Mouse (Mus musculus) MEL (cell line): ENCODE measurements around the gene Svbp. TPM values are rescaled to one million over a fixed set of nuclear protein-coding genes. Genes with fewer than 3 reads are reported as not detected.

ENCODE experiments used
- DNase-seq: peaks from one replicate; pipeline ENCODE4 v3.0.0; 2011; ENCODE audit warnings: low read depth, low spot score
- H3K27ac ChIP-seq: 2 replicates; pipeline ENCODE4 v1.5.1; 2012; ENCODE audit warnings: low read depth, mild to moderate bottlenecking, control low read depth, low read length, moderate library complexity; ENCODE audit not compliant: control insufficient read depth
- H3K27me3 ChIP-seq, 2 experiments: fragments of 150-350 bp in 1 of 2; sonication (generic) in 1 of 2; 2 replicates each; pipeline ENCODE4 v1.6.1; 2012; ENCODE audit warnings: low read length in 2 of 2, mild to moderate bottlenecking in 2 of 2, improper control_type of control experiment in 1 of 2, moderate library complexity in 1 of 2; ENCODE audit not compliant: insufficient read depth in 2 of 2, control insufficient read depth in 1 of 2
- H3K36me3 ChIP-seq, 2 experiments: 2 replicates each; pipeline ENCODE4 v1.6.1; 2012 to 2014; ENCODE audit warnings: low read length in 2 of 2, improper control_type of control experiment in 1 of 2, inconsistent platforms in 1 of 2, mild to moderate bottlenecking in 1 of 2; ENCODE audit not compliant: insufficient read depth in 2 of 2, control insufficient read depth in 1 of 2
- H3K4me1 ChIP-seq, 2 experiments: fragments of 150-350 bp in 1 of 2; sonication (generic) in 1 of 2; 2 replicates each; pipeline ENCODE4 v1.6.1; 2012; ENCODE audit warnings: low read length in 2 of 2, improper control_type of control experiment in 1 of 2, mild to moderate bottlenecking in 1 of 2; ENCODE audit not compliant: insufficient read depth in 2 of 2, control insufficient read depth in 1 of 2
- H3K4me3 ChIP-seq, 2 experiments: fragments of 150-350 bp in 1 of 2; sonication (generic) in 1 of 2; 2 replicates each; pipeline ENCODE4 v1.5.1; 2012; ENCODE audit warnings: low read depth in 2 of 2, low read length in 2 of 2, mild to moderate bottlenecking in 2 of 2, moderate library complexity in 2 of 2, control low read depth in 1 of 2, improper control_type of control experiment in 1 of 2; ENCODE audit not compliant: control insufficient read depth in 1 of 2, insufficient read depth in 1 of 2
- H3K79me2 ChIP-seq: 2 replicates; pipeline ENCODE4 v1.6.1; 2012; ENCODE audit warnings: mild to moderate bottlenecking, low read length, moderate library complexity; ENCODE audit not compliant: control insufficient read depth, poor library complexity, insufficient read depth
- H3K9ac ChIP-seq: 2 replicates; pipeline ENCODE4 v1.6.1; 2012; ENCODE audit warnings: low read depth, mild to moderate bottlenecking, control low read depth, low read length, moderate library complexity; ENCODE audit not compliant: control insufficient read depth, poor library complexity, severe bottlenecking
- H3K9me3 ChIP-seq: fragments of 150-350 bp; sonication (generic); replicated peaks from 2 replicates; pipeline ENCODE4 v1.6.1; 2012; ENCODE audit warnings: mild to moderate bottlenecking, low read length, improper control_type of control experiment, moderate library complexity; ENCODE audit not compliant: insufficient read depth
- BHLHE40 ChIP-seq: IDR thresholded peaks from 2 replicates; pipeline ENCODE4 v1.6.1; 2012; ENCODE audit warnings: low read depth, mild to moderate bottlenecking, inconsistent platforms, low read length, improper control_type of control experiment, borderline replicate concordance
- CHD1 ChIP-seq: IDR thresholded peaks from 2 replicates; pipeline ENCODE4 v1.6.1; 2012; ENCODE audit warnings: low read depth, mild to moderate bottlenecking, inconsistent platforms, low read length, improper control_type of control experiment
- CHD2 ChIP-seq: IDR thresholded peaks from 2 replicates; pipeline ENCODE4 v1.6.1; 2011; ENCODE audit warnings: low read length, improper control_type of control experiment
- E2F4 ChIP-seq: IDR thresholded peaks from 2 replicates; pipeline ENCODE4 v1.6.1; 2011; ENCODE audit warnings: low read depth, low read length, improper control_type of control experiment, borderline replicate concordance
- ELF1 ChIP-seq: IDR thresholded peaks from 2 replicates; pipeline ENCODE4 v1.6.1; 2014; ENCODE audit warnings: low read depth, mild to moderate bottlenecking, inconsistent platforms, low read length, improper control_type of control experiment, moderate library complexity
- EP300 ChIP-seq, 2 experiments: IDR thresholded peaks; 2 replicates each; pipeline ENCODE4 v1.6.1; 2011; ENCODE audit warnings: improper control_type of control experiment in 2 of 2, low read length in 2 of 2, low read depth in 1 of 2, mild to moderate bottlenecking in 1 of 2
- ETS1 ChIP-seq: IDR thresholded peaks from 2 replicates; pipeline ENCODE4 v1.6.1; 2012; ENCODE audit warnings: low read depth, mild to moderate bottlenecking, inconsistent platforms, low read length, improper control_type of control experiment, moderate library complexity
- GABPA ChIP-seq: IDR thresholded peaks from 2 replicates; pipeline ENCODE4 v1.6.1; 2012; ENCODE audit warnings: low read depth, mild to moderate bottlenecking, inconsistent platforms, low read length, improper control_type of control experiment, moderate library complexity
- GATA1 ChIP-seq: IDR thresholded peaks from 2 replicates; pipeline ENCODE4 v1.6.1; 2011; ENCODE audit warnings: low read depth, low read length, improper control_type of control experiment
- HCFC1 ChIP-seq: IDR thresholded peaks from 2 replicates; pipeline ENCODE4 v1.6.1; 2012; ENCODE audit warnings: low read depth, mild to moderate bottlenecking, inconsistent platforms, low read length, improper control_type of control experiment, moderate library complexity
- JUND ChIP-seq: IDR thresholded peaks from 2 replicates; pipeline ENCODE4 v1.6.1; 2011; ENCODE audit warnings: low read depth, mild to moderate bottlenecking, improper control_type of control experiment, low read length
- KAT2A ChIP-seq: conservative IDR thresholded peaks from 2 replicates; pipeline ENCODE4 v1.6.1; 2012; ENCODE audit warnings: low read depth, low read length, improper control_type of control experiment, inconsistent platforms
- MAX ChIP-seq: IDR thresholded peaks from 2 replicates; pipeline ENCODE4 v1.6.1; 2011; ENCODE audit warnings: low read length, improper control_type of control experiment
- MAZ ChIP-seq: IDR thresholded peaks from 2 replicates; pipeline ENCODE4 v1.6.1; 2012; ENCODE audit warnings: low read depth, mild to moderate bottlenecking, inconsistent platforms, low read length, improper control_type of control experiment
- MEF2A ChIP-seq: IDR thresholded peaks from 2 replicates; pipeline ENCODE4 v1.6.1; 2014; ENCODE audit warnings: low read depth, mild to moderate bottlenecking, inconsistent platforms, low read length, improper control_type of control experiment; ENCODE audit not compliant: poor library complexity, insufficient replicate concordance, severe bottlenecking; ENCODE audit errors: extremely low read depth
- MXI1 ChIP-seq: IDR thresholded peaks from 2 replicates; pipeline ENCODE4 v1.6.1; 2011; ENCODE audit warnings: mild to moderate bottlenecking, low read depth, low read length, improper control_type of control experiment
- MYB ChIP-seq: IDR thresholded peaks from 2 replicates; pipeline ENCODE4 v1.6.1; 2011; ENCODE audit warnings: mild to moderate bottlenecking, low read depth, low read length, improper control_type of control experiment
- MYC ChIP-seq: IDR thresholded peaks from 2 replicates; pipeline ENCODE4 v1.6.1; 2011; ENCODE audit warnings: low read depth, mild to moderate bottlenecking, low read length, improper control_type of control experiment, moderate library complexity
- NELFE ChIP-seq: IDR thresholded peaks from 2 replicates; pipeline ENCODE4 v1.6.1; 2011; ENCODE audit warnings: low read depth, low read length, improper control_type of control experiment
- NRF1 ChIP-seq: IDR thresholded peaks from 2 replicates; pipeline ENCODE4 v1.6.1; 2014; ENCODE audit warnings: low read depth, mild to moderate bottlenecking, inconsistent platforms, low read length, improper control_type of control experiment, moderate library complexity; ENCODE audit not compliant: poor library complexity, insufficient read depth, severe bottlenecking
- POLR2A ChIP-seq, 2 experiments: IDR thresholded peaks; 2 replicates each; pipeline ENCODE4 v1.6.1; 2011 to 2012; ENCODE audit warnings: low read length in 2 of 2, mild to moderate bottlenecking in 2 of 2, control low read depth in 1 of 2, improper control_type of control experiment in 1 of 2, low read depth in 1 of 2, moderate library complexity in 1 of 2; ENCODE audit not compliant: control insufficient read depth in 1 of 2, insufficient read depth in 1 of 2, poor library complexity in 1 of 2
- POLR2AphosphoS2 ChIP-seq: IDR thresholded peaks from 2 replicates; pipeline ENCODE4 v1.6.1; 2011; ENCODE audit warnings: low read length, improper control_type of control experiment
- POLR2AphosphoS5 ChIP-seq: IDR thresholded peaks from 2 replicates; pipeline ENCODE4 v1.6.1; 2012; ENCODE audit warnings: low read depth, borderline replicate concordance, mild to moderate bottlenecking, inconsistent platforms, low read length, moderate library complexity, mixed read lengths
- RAD21 ChIP-seq: IDR thresholded peaks from 2 replicates; pipeline ENCODE4 v1.6.1; 2011; ENCODE audit warnings: mild to moderate bottlenecking, low read depth, low read length, improper control_type of control experiment
- RCOR1 ChIP-seq: IDR thresholded peaks from 2 replicates; pipeline ENCODE4 v1.6.1; 2012; ENCODE audit warnings: low read depth, mild to moderate bottlenecking, inconsistent platforms, low read length, improper control_type of control experiment
- SIN3A ChIP-seq: IDR thresholded peaks from 2 replicates; pipeline ENCODE4 v1.6.1; 2012; ENCODE audit warnings: low read length, improper control_type of control experiment, inconsistent platforms
- SMC3 ChIP-seq: IDR thresholded peaks from 2 replicates; pipeline ENCODE4 v1.6.1; 2011; ENCODE audit warnings: low read depth, low read length, improper control_type of control experiment
- TAL1 ChIP-seq: IDR thresholded peaks from 2 replicates; pipeline ENCODE4 v1.6.1; 2012; ENCODE audit warnings: mild to moderate bottlenecking, inconsistent platforms, low read length, moderate library complexity, mixed read lengths
- TBP ChIP-seq: IDR thresholded peaks from 2 replicates; pipeline ENCODE4 v1.8.0; 2011; ENCODE audit warnings: low read depth, low read length, improper control_type of control experiment
- TCF12 ChIP-seq: IDR thresholded peaks from 2 replicates; pipeline ENCODE4 v1.6.1; 2014; ENCODE audit warnings: low read depth, mild to moderate bottlenecking, inconsistent platforms, low read length, improper control_type of control experiment, moderate library complexity
- UBTF ChIP-seq: IDR thresholded peaks from 2 replicates; pipeline ENCODE4 v1.6.1; 2012; ENCODE audit warnings: low read depth, mild to moderate bottlenecking, inconsistent platforms, low read length, improper control_type of control experiment, moderate library complexity, borderline replicate concordance; ENCODE audit not compliant: insufficient read depth
- USF1 ChIP-seq: IDR thresholded peaks from 2 replicates; pipeline ENCODE4 v1.6.1; 2014; ENCODE audit warnings: low read depth, mild to moderate bottlenecking, inconsistent platforms, low read length, improper control_type of control experiment, moderate library complexity
- USF2 ChIP-seq, 2 experiments: IDR thresholded peaks; 2 replicates each; pipeline ENCODE4 v1.6.1; 2011 to 2012; ENCODE audit warnings: improper control_type of control experiment in 2 of 2, low read length in 2 of 2, borderline replicate concordance in 1 of 2, inconsistent platforms in 1 of 2, low read depth in 1 of 2, mild to moderate bottlenecking in 1 of 2; ENCODE audit not compliant: insufficient read depth in 1 of 2
- ZC3H11A ChIP-seq: IDR thresholded peaks from 2 replicates; pipeline ENCODE4 v1.6.1; 2012; ENCODE audit warnings: low read depth, mild to moderate bottlenecking, inconsistent platforms, low read length, improper control_type of control experiment
- ZKSCAN1 ChIP-seq: IDR thresholded peaks from 2 replicates; pipeline ENCODE4 v1.6.1; 2012; ENCODE audit warnings: low read depth, mild to moderate bottlenecking, inconsistent platforms, low read length, improper control_type of control experiment, moderate library complexity
- ZMIZ1 ChIP-seq: IDR thresholded peaks from 2 replicates; pipeline ENCODE4 v1.6.1; 2012; ENCODE audit warnings: low read depth, mild to moderate bottlenecking, inconsistent platforms, low read length, improper control_type of control experiment, moderate library complexity
- ZNF384 ChIP-seq: IDR thresholded peaks from 2 replicates; pipeline ENCODE4 v1.6.1; 2012; ENCODE audit warnings: low read depth, mild to moderate bottlenecking, inconsistent platforms, low read length, improper control_type of control experiment
- polyA plus RNA-seq, 2 experiments: library from polyadenylated mRNA; stranded (reverse) in 1 of 2; unstranded in 1 of 2; fragments of >175 nt in 1 of 2; fragments of >200 nt in 1 of 2; gene quantifications; 2 replicates each; pipeline versions ENCODE4 v1.2.1 to v1.2.4; 2012; ENCODE audit warnings: low replicate concordance in 2 of 2, low read depth in 1 of 2; ENCODE audit not compliant: insufficient read length in 2 of 2, insufficient read depth in 1 of 2, missing spikeins in 1 of 2
- total RNA-seq: library from RNA; depleted of rRNA; stranded (reverse); fragments of 300-350 nt; gene quantifications from 2 replicates; pipeline ENCODE4 v1.2.3, GENCODE M21; 2012

Svbp gene
- total and polyA plus RNA-seq, 3 experiments, result 63.7 to 131 TPM; not detected in 1

DNA sequence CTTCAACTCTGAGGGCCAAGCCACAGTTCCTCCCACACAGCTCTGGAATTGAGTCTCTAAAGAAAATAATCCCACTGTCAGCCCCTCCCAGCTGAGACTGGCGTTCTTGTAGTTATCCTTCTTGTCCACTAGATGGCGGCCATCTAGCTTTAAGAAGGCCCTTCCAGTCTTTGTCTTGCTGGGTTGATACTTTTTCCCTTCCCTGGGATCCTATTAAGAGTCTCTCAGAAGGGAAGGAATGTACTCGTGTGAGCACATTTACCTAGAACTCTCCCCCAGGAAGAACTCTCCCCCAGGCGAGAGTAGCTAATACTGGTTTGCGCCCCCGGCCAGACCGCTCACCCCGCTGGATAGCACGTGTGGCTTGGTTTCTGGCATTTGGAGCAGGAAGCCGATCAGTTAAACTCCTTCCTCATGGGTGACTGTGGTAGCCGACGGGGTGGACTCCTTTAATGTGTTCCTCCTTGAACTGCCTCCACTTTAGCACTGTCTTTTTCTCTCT lies 44.1 kb downstream of the Svbp start:
- Histone ChIP-seq H3K4me3 (peak overlapping the region; percentile 43 to 51), H3K9me3 (no peaks in the 10 kb centered on the region), H3K27me3 (no peaks in the 10 kb centered on the region), H3K36me3 (peaks cover 0 to 2% of the 10 kb centered on the region in 2 experiments; a peak in 2 of 4 replicates), H3K9ac (peak overlapping the region; percentile 63), H3K4me1 (no peaks in the 10 kb centered on the region; a peak in 2 of 4 replicates), H3K79me2 (no peaks in the 10 kb centered on the region), H3K27ac (peak overlapping the region; percentile 45)
- peak; percentile 88 for DNase-seq
- no peak for TF ChIP-seq MAZ
- 0 out of 2 replicates have a peak, but pooled peaks have one; percentile 50 for TF ChIP-seq TBP
- peak; percentile 23 to 59; a peak in 2 of 4 replicates for TF ChIP-seq POLR2A (IDR thresholded peaks at IDR 0.05; ENCODE audit: control insufficient read depth in 1 of 2, insufficient read depth in 1 of 2, low read depth in 1 of 2, low read length in 2 of 2, poor library complexity in 1 of 2)
- no peak for TF ChIP-seq ZMIZ1
- TF ChIP-seq MYC, result peak; percentile 90
- TF ChIP-seq HCFC1, result peak; percentile 40; the same call in 1 of the 2 replicates
- no peak for TF ChIP-seq RCOR1
- TF ChIP-seq TCF12, result no peak
- no peak for TF ChIP-seq TAL1
- TF ChIP-seq USF2 (IDR thresholded peaks at IDR 0.05; ENCODE audit: borderline replicate concordance in 1 of 2, insufficient read depth in 1 of 2, low read depth in 1 of 2, low read length in 2 of 2), result no peak
- no peak for TF ChIP-seq USF1
- no peak for TF ChIP-seq E2F4
- peak; percentile 59 for TF ChIP-seq SMC3
- no peak for TF ChIP-seq CHD2
- TF ChIP-seq MYB, result no peak
- peak; percentile 51; the same call in 1 of the 2 replicates for TF ChIP-seq NELFE
- no peak for TF ChIP-seq POLR2AphosphoS5
- no peak for TF ChIP-seq MEF2A
- peak; percentile 87; the same call in 1 of the 2 replicates for TF ChIP-seq MXI1
- no peak for TF ChIP-seq ELF1
- TF ChIP-seq KAT2A, result no peak
- TF ChIP-seq MAX, result peak; percentile 69
- TF ChIP-seq ZKSCAN1, result no peak
- no peak for TF ChIP-seq JUND
- TF ChIP-seq UBTF, result no peak
- no peak for TF ChIP-seq NRF1
- TF ChIP-seq CHD1, result no peak
- peak; percentile 45 for TF ChIP-seq RAD21
- TF ChIP-seq GABPA, result no peak
- TF ChIP-seq ZC3H11A, result no peak
- no peak for TF ChIP-seq EP300 (IDR thresholded peaks at IDR 0.05; ENCODE audit: low read depth in 1 of 2, low read length in 2 of 2)
- 0 out of 2 replicates have a peak, but pooled peaks have one; percentile 10 for TF ChIP-seq ETS1
- TF ChIP-seq ZNF384, result no peak
- TF ChIP-seq BHLHE40, result peak; percentile 49; the same call in 1 of the 2 replicates
- peak; percentile 69; the same call in 1 of the 2 replicates for TF ChIP-seq SIN3A
- TF ChIP-seq POLR2AphosphoS2, result no peak
- TF ChIP-seq GATA1, result no peak
